Mouse (Mus musculus): ENCODE data around the gene Sfxn5.
A peak's percentile ranks its signal among the peaks of the same experiment; 100 is the strongest.

The Sfxn5 gene

GRCm38 (mm10) chr6:85332351-85332999 lies 747 bp downstream of the Sfxn5 start:
- no peak for DNase-seq

- DNase-seq, result peak in 1 of 2 experiments; percentile 45
Measured at GRCm38 (mm10) chr6:85331736-85332135, 1.5 kb downstream of the Sfxn5 start.

- DNase-seq, result peak; percentile 71 to 77
Measured at GRCm38 (mm10) chr6:85331221-85331735, 1.9 kb downstream of the Sfxn5 start.

- no peak for DNase-seq
Measured at GRCm38 (mm10) chr6:85329666-85330185, 3.5 kb downstream of the Sfxn5 start.

GRCm38 (mm10) chr6:85326564-85326963 lies 6.7 kb downstream of the Sfxn5 start:
- no peak for DNase-seq

GRCm38 (mm10) chr6:85325109-85325508 lies 8.1 kb downstream of the Sfxn5 start:
- no peak for DNase-seq

- DNase-seq, result peak; percentile 56 to 67
Measured at GRCm38 (mm10) chr6:85320445-85320866, 12.8 kb downstream of the Sfxn5 start.

- no peak for DNase-seq
Measured at GRCm38 (mm10) chr6:85316211-85316610, 17.0 kb downstream of the Sfxn5 start.

- no peak for DNase-seq
Measured at GRCm38 (mm10) chr6:85314064-85314798, 19.0 kb downstream of the Sfxn5 start.

GRCm38 (mm10) chr6:85307894-85308293 lies 25.3 kb downstream of the Sfxn5 start:
- DNase-seq, result peak; percentile 63 to 76

GRCm38 (mm10) chr6:85306375-85306774 lies 26.8 kb downstream of the Sfxn5 start:
- no peak for DNase-seq

GRCm38 (mm10) chr6:85305826-85306225 lies 27.4 kb downstream of the Sfxn5 start:
- DNase-seq, result no peak

- no peak for DNase-seq
Measured at GRCm38 (mm10) chr6:85304966-85305365, 28.3 kb downstream of the Sfxn5 start.

GRCm38 (mm10) chr6:85302326-85303055 lies 30.7 kb downstream of the Sfxn5 start:
- DNase-seq, result peak; percentile 91 to 95

- peak; percentile 81 to 88 for DNase-seq
Measured at GRCm38 (mm10) chr6:85295384-85296167, 37.6 kb downstream of the Sfxn5 start.

GRCm38 (mm10) chr6:85294004-85294379 lies 39.2 kb downstream of the Sfxn5 start:
- no peak for DNase-seq

GRCm38 (mm10) chr6:85293255-85294003 lies 39.8 kb downstream of the Sfxn5 start:
- DNase-seq, result peak; percentile 19 to 36

- no peak for DNase-seq
Measured at GRCm38 (mm10) chr6:85290869-85291824, 42.1 kb downstream of the Sfxn5 start.

GRCm38 (mm10) chr6:85288193-85288857 lies 44.9 kb downstream of the Sfxn5 start:
- no peak for DNase-seq
